Mouse (Mus musculus) heart, embryonic 16.5 days (tissue): ENCODE measurements around the gene Zfp36l1. TPM values are rescaled to one million over a fixed set of nuclear protein-coding genes. Genes with fewer than 3 reads are reported as not detected.

Experiments used
- ATAC-seq: fragments of 200-750 bp; cut with Nextera tagmentation; replicated peaks from 2 replicates; pipeline ENCODE4 v1.8.0; 2017; ENCODE audit warnings: moderate number of reproducible peaks; ENCODE audit not compliant: insufficient read depth, low FRiP score; ENCODE audit errors: extremely low read depth
- H3K27ac ChIP-seq: fragments of 300-500 bp; sonication (generic); 2 replicates; pipeline ENCODE4 v1.5.1; 2014; ENCODE audit warnings: mild to moderate bottlenecking, low read length, control low read depth, moderate library complexity
- H3K27me3 ChIP-seq: fragments of 300-500 bp; sonication (generic); 2 replicates; pipeline ENCODE4 v1.6.1; 2014; ENCODE audit warnings: low read length, mixed read lengths; ENCODE audit not compliant: control insufficient read depth, insufficient read depth
- H3K36me3 ChIP-seq: fragments of 300-500 bp; sonication (generic); 2 replicates; pipeline ENCODE4 v1.6.1; 2014; ENCODE audit not compliant: control insufficient read depth, insufficient read depth
- H3K4me1 ChIP-seq: fragments of 300-500 bp; sonication (generic); 2 replicates; pipeline ENCODE4 v1.6.1; 2014; ENCODE audit warnings: low read length, mixed read lengths; ENCODE audit not compliant: control insufficient read depth, insufficient read depth
- H3K4me2 ChIP-seq: fragments of 300-500 bp; sonication (generic); 2 replicates; pipeline ENCODE4 v1.6.1; 2014; ENCODE audit warnings: low read depth, mild to moderate bottlenecking, control low read depth, low read length
- H3K4me3 ChIP-seq: fragments of 300-500 bp; sonication (generic); 2 replicates; pipeline ENCODE4 v1.5.1; 2014; ENCODE audit warnings: mild to moderate bottlenecking, control low read depth, low read length
- H3K9ac ChIP-seq: fragments of 300-500 bp; sonication (generic); 2 replicates; pipeline ENCODE4 v1.6.1; 2014; ENCODE audit warnings: low read length, control low read depth
- H3K9me3 ChIP-seq: fragments of 300-500 bp; sonication (generic); replicated peaks from 2 replicates; pipeline ENCODE4 v1.6.1; 2016; ENCODE audit warnings: low read length; ENCODE audit not compliant: control insufficient read depth
- WGBS: fragments of 180-500 bp; shearing (Covaris S2); extraction: QIAGEN DNeasy Blood & Tissue Kit; methylation state at CpG from one replicate; pipeline ENCODE4 v1.1.7; 2014; 5-methylcytosine and 5-hydroxymethylcytosine counted together
- polyA plus RNA-seq: library from polyadenylated mRNA; unstranded; fragments of >200 nt; fragmentation: Nextera tagmentation; extraction: Ambion mirVana; gene quantifications from 2 replicates; pipeline ENCODE4 v1.2.1, GENCODE M21; 2015

The Zfp36l1 gene
- polyA plus RNA-seq, 1 experiment from 2014 or later = 85.5 TPM

- Histone ChIP-seq H3K4me2 (no peak overlapping the region), H3K4me1 (peaks cover 2% of the 10 kb centered on the region), H3K9ac (no peak overlapping the region), H3K4me3 (no peak overlapping the region), H3K27me3 (no peaks in the 10 kb centered on the region), H3K9me3 (no peaks in the 10 kb centered on the region), H3K27ac (no peak overlapping the region), H3K36me3 (no peaks in the 10 kb centered on the region)
- ATAC-seq = peak; percentile 39; the same call in 1 of the 2 replicates
- WGBS = 42% methylated on average over 21 of the region's 21 CpGs
Measured at GRCm38 (mm10) chr12:80146227-80147223, 33.7 kb upstream of the Zfp36l1 start.

GRCm38 (mm10) chr12:80145365-80145764, 32.6 kb upstream of the Zfp36l1 start:
- ATAC-seq = no peak
- no peak overlapping the region for H3K9ac ChIP-seq
- H3K36me3 ChIP-seq = no peaks in the 10 kb centered on the region
- H3K27me3 ChIP-seq = no peaks in the 10 kb centered on the region; the same call in 1 of the 2 replicates
- WGBS = 78% methylated on average over 8 of the region's 8 CpGs
- no peaks in the 10 kb centered on the region for H3K9me3 ChIP-seq
- H3K4me3 ChIP-seq = no peak overlapping the region
- no peak overlapping the region for H3K4me2 ChIP-seq
- peaks cover 6% of the 10 kb centered on the region for H3K4me1 ChIP-seq
- H3K27ac ChIP-seq = no peak overlapping the region

GRCm38 (mm10) chr12:80144846-80145245, 32.0 kb upstream of the Zfp36l1 start:
- H3K4me3 ChIP-seq = no peak overlapping the region
- H3K9ac ChIP-seq = no peak overlapping the region
- 75% methylated on average over 3 of the region's 3 CpGs for WGBS
- no peaks in the 10 kb centered on the region; the same call in 1 of the 2 replicates for H3K27me3 ChIP-seq
- no peak overlapping the region for H3K27ac ChIP-seq
- H3K4me2 ChIP-seq = no peak overlapping the region
- no peaks in the 10 kb centered on the region for H3K36me3 ChIP-seq
- H3K9me3 ChIP-seq = no peaks in the 10 kb centered on the region
- no peak for ATAC-seq
- peaks cover 6% of the 10 kb centered on the region for H3K4me1 ChIP-seq

GRCm38 (mm10) chr12:80141470-80141869, 28.7 kb upstream of the Zfp36l1 start:
- no peak overlapping the region for H3K4me3 ChIP-seq
- 17% methylated on average over 7 of the region's 7 CpGs for WGBS
- no peaks in the 10 kb centered on the region for H3K36me3 ChIP-seq
- no peaks in the 10 kb centered on the region; the same call in 1 of the 2 replicates for H3K27me3 ChIP-seq
- no peak overlapping the region for H3K9ac ChIP-seq
- no peak overlapping the region for H3K4me2 ChIP-seq
- peak; percentile 54; the same call in 1 of the 2 replicates for ATAC-seq
- H3K9me3 ChIP-seq = no peaks in the 10 kb centered on the region
- H3K4me1 ChIP-seq = peaks cover 15% of the 10 kb centered on the region
- no peak overlapping the region for H3K27ac ChIP-seq

DNA sequence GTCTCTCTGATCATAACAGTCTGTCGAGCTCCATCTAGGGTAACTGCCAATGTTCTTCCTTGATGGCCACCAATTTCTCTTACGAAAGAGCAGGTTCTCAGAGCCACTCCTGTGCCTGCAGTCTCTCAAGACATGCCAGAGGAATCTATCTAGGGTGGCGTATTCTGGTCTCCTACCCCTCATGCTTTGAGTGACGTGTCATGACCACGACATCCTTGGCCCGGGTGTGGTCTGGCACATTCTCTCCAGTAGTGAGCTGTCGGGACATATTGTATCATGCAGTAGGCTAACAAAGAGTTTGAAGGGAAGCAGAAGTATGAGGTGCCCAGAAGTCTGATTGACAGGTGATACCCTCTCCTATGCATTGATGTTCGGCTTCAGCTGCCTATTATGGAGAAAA, 28.2 kb upstream of the Zfp36l1 start:
- 69% methylated on average over 8 of the region's 8 CpGs for WGBS
- Histone ChIP-seq H3K9me3 (no peaks in the 10 kb centered on the region), H3K27ac (no peak overlapping the region), H3K4me1 (peaks cover 20% of the 10 kb centered on the region), H3K9ac (no peak overlapping the region), H3K4me3 (no peak overlapping the region), H3K27me3 (no peaks in the 10 kb centered on the region; the same call in 1 of the 2 replicates), H3K36me3 (no peaks in the 10 kb centered on the region), H3K4me2 (no peak overlapping the region)
- no peak for ATAC-seq

DNA sequence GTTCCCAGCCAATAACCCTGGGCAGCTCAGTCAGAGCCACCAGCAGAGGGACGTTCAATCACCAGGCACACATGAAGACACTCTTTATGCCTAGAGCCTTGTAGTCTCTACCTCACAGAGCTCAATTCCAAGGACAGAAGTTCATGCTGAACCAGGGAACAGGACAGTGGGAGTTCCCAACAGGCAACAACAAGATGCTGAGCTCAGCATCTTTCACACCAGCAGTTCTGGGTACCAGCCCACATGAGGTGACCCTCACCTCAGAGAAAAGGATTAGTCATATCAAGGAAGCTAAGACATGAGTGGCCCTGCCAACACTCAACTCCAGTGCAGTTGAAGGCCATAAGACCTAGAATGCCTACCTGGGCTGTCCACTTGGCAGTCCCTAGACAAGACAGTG, 24.9 kb upstream of the Zfp36l1 start:
- ATAC-seq = no peak
- Histone ChIP-seq H3K4me2 (no peak overlapping the region), H3K4me3 (no peak overlapping the region), H3K27ac (no peak overlapping the region), H3K36me3 (no peaks in the 10 kb centered on the region), H3K9me3 (no peaks in the 10 kb centered on the region), H3K4me1 (peaks cover 27% of the 10 kb centered on the region), H3K27me3 (no peaks in the 10 kb centered on the region; the same call in 1 of the 2 replicates), H3K9ac (no peak overlapping the region)
- 73% methylated on average over 1 of the region's 1 CpGs for WGBS

GRCm38 (mm10) chr12:80137246-80137645, 24.4 kb upstream of the Zfp36l1 start:
- peaks cover 27% of the 10 kb centered on the region for H3K4me1 ChIP-seq
- H3K27ac ChIP-seq = peak overlapping the region; percentile 92
- no peak for ATAC-seq
- 81% methylated on average over 6 of the region's 6 CpGs for WGBS
- H3K4me2 ChIP-seq = no peak overlapping the region
- no peaks in the 10 kb centered on the region; the same call in 1 of the 2 replicates for H3K27me3 ChIP-seq
- no peak overlapping the region for H3K9ac ChIP-seq
- no peaks in the 10 kb centered on the region for H3K9me3 ChIP-seq
- H3K36me3 ChIP-seq = no peaks in the 10 kb centered on the region
- H3K4me3 ChIP-seq = no peak overlapping the region

- no peak overlapping the region for H3K9ac ChIP-seq
- peak overlapping the region; percentile 20; the same call in 1 of the 2 replicates for H3K4me2 ChIP-seq
- no peak overlapping the region for H3K4me3 ChIP-seq
- peak; percentile 78 for ATAC-seq
- H3K36me3 ChIP-seq = no peaks in the 10 kb centered on the region
- peak overlapping the region; percentile 92 for H3K27ac ChIP-seq
- WGBS = 26% methylated on average over 12 of the region's 12 CpGs
- H3K4me1 ChIP-seq = peaks cover 34% of the 10 kb centered on the region
- no peaks in the 10 kb centered on the region for H3K9me3 ChIP-seq
- H3K27me3 ChIP-seq = no peaks in the 10 kb centered on the region; the same call in 1 of the 2 replicates
Measured at GRCm38 (mm10) chr12:80136264-80136930, 23.6 kb upstream of the Zfp36l1 start.
